Mouse (Mus musculus): Measurements from ENCODE around the gene Cyb5rl.

Gene Cyb5rl

GRCm38 (mm10) chr4:107063214-107063613 is 3.6 kb upstream of the Cyb5rl start:
- WGBS: 65% methylated on average over 3 of the region's 3 CpGs

- 96% methylated on average over 5 of the region's 5 CpGs for WGBS
Measured at GRCm38 (mm10) chr4:107064394-107065098, 2.2 kb upstream of the Cyb5rl start.

GRCm38 (mm10) chr4:107067151-107067840 is 508 bp downstream of the Cyb5rl start:
- WGBS: 4% methylated on average over 33 of the region's 33 CpGs

GRCm38 (mm10) chr4:107072343-107072742 is 5.6 kb downstream of the Cyb5rl start:
- 86% methylated on average over 9 of the region's 9 CpGs for WGBS

GRCm38 (mm10) chr4:107075456-107075855 is 8.7 kb downstream of the Cyb5rl start:
- 49% methylated on average over 5 of the region's 5 CpGs for WGBS

GRCm38 (mm10) chr4:107078894-107079293 is 12.1 kb downstream of the Cyb5rl start:
- WGBS: 97% methylated on average over 4 of the region's 4 CpGs

GRCm38 (mm10) chr4:107082185-107082584 is 15.4 kb downstream of the Cyb5rl start:
- WGBS: 90% methylated on average over 3 of the region's 3 CpGs

GRCm38 (mm10) chr4:107083126-107083525 is 16.3 kb downstream of the Cyb5rl start:
- WGBS: 92% methylated on average over 4 of the region's 4 CpGs

- 6% methylated on average over 1 of the region's 1 CpGs for WGBS
Measured at GRCm38 (mm10) chr4:107084343-107084742, 17.6 kb downstream of the Cyb5rl start.

GRCm38 (mm10) chr4:107084858-107085257 is 18.1 kb downstream of the Cyb5rl start:
- WGBS: 13% methylated on average over 6 of the region's 6 CpGs

GRCm38 (mm10) chr4:107091696-107092095 is 24.9 kb downstream of the Cyb5rl start:
- WGBS: 93% methylated on average over 14 of the region's 14 CpGs

- 90% methylated on average over 16 of the region's 16 CpGs for WGBS
Measured at GRCm38 (mm10) chr4:107094484-107095187, 27.8 kb downstream of the Cyb5rl start.

GRCm38 (mm10) chr4:107096043-107096442 is 29.3 kb downstream of the Cyb5rl start:
- 61% methylated on average over 6 of the region's 6 CpGs for WGBS

- WGBS: 84% methylated on average over 16 of the region's 16 CpGs
Measured at GRCm38 (mm10) chr4:107096841-107097373, 30.1 kb downstream of the Cyb5rl start, which contains the start of gene Cdcp2. Gene Cdcp2, plus strand, starts transcription at chr4:107096891.

- 65% methylated on average over 15 of the region's 15 CpGs for WGBS
Measured at GRCm38 (mm10) chr4:107097871-107098270, 31.1 kb downstream of the Cyb5rl start.

GRCm38 (mm10) chr4:107098375-107098774 is 31.6 kb downstream of the Cyb5rl start:
- 81% methylated on average over 10 of the region's 10 CpGs for WGBS

GRCm38 (mm10) chr4:107098791-107099525 is 32.2 kb downstream of the Cyb5rl start:
- 72% methylated on average over 17 of the region's 17 CpGs for WGBS

GRCm38 (mm10) chr4:107102220-107102619 is 35.4 kb downstream of the Cyb5rl start:
- WGBS: 67% methylated on average over 8 of the region's 8 CpGs

- WGBS: 96% methylated on average over 16 of the region's 16 CpGs
Measured at GRCm38 (mm10) chr4:107106777-107107176, 40.0 kb downstream of the Cyb5rl start.

- 49% methylated on average over 13 of the region's 13 CpGs for WGBS
Measured at GRCm38 (mm10) chr4:107108291-107108731, 41.5 kb downstream of the Cyb5rl start.

- WGBS: 96% methylated on average over 6 of the region's 6 CpGs
Measured at GRCm38 (mm10) chr4:107109181-107109580, 42.4 kb downstream of the Cyb5rl start.
